Mouse (Mus musculus) ES-E14 (cell line): ENCODE data around the gene Cops9.

ENCODE experiments used
- HCFC1 ChIP-seq: IDR thresholded peaks from 2 replicates; pipeline ENCODE4 v1.6.1; 2012; ENCODE audit warnings: low read length, inconsistent platforms, borderline replicate concordance; ENCODE audit not compliant: insufficient read depth
- MAFK ChIP-seq: IDR thresholded peaks from 2 replicates; pipeline ENCODE4 v1.6.1; 2014; ENCODE audit warnings: mild to moderate bottlenecking, low read depth, low read length, inconsistent platforms; ENCODE audit not compliant: insufficient read depth
- ZC3H11A ChIP-seq: IDR thresholded peaks from 2 replicates; pipeline ENCODE4 v1.6.1; 2012; ENCODE audit warnings: low read depth, mild to moderate bottlenecking, inconsistent platforms, low read length, borderline replicate concordance
- ZNF384 ChIP-seq: IDR thresholded peaks from 2 replicates; pipeline ENCODE4 v1.6.1; 2012; ENCODE audit warnings: low read depth, low read length, inconsistent platforms

DNA sequence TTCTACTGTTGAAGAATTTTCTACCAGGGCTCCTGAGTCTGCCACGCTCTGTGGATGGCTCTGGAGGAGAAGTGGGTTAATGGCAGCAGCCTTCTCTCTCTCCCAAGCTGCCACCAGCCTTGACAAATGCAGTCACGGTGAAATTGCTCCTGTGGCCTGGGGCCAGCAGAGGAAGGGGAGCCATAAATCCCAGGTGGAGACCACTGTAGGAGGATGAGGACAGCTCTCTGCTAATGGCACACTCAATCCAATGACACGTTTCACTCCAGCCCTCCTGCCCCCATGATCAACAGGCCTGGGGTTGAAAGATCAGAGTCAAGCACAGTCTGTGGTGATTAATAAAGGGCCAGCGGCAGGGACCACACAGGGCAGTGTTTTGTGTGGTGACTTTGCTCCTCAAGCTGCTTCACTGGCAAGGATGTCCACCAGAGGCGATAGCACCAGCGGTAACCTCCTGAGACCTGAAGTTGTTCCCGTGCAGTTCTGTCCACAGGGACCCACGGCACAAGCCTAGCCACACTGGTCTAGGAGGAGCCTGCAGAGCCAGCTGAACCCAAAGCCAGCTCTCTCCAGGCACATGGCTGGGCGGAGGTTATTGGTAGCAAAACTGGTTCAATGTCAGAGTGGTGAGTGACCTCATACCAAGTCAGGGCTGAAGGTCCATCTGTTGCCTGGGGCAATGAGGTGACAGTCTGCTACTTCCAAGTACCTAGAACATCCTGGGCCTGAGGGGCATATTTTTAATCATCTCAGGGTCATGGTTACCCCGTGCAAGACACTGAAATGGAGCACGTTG, 15.4 kb upstream of the Cops9 start:
- no peak for TF ChIP-seq HCFC1
- TF ChIP-seq ZC3H11A = no peak
- no peak for TF ChIP-seq ZNF384
- TF ChIP-seq MAFK = no peak
